Mouse (Mus musculus) cortical plate, adult 2 months (tissue): ENCODE data around the gene Mbnl1. TPM values are rescaled to one million over a fixed set of nuclear protein-coding genes. Genes with fewer than 3 reads are reported as not detected.

Experiments
- H3K27ac ChIP-seq: fragments of 200-500 bp; 2 replicates; pipeline ENCODE4 v1.5.1; 2012; ENCODE audit warnings: low read length, control low read depth, inconsistent platforms; ENCODE audit not compliant: insufficient read depth
- H3K4me1 ChIP-seq: fragments of 200-500 bp; 2 replicates; pipeline ENCODE4 v1.6.1; 2011; ENCODE audit warnings: low read length; ENCODE audit not compliant: control insufficient read depth, insufficient read depth
- H3K4me3 ChIP-seq: fragments of 200-500 bp; 2 replicates; pipeline ENCODE4 v1.5.1; 2011; ENCODE audit warnings: mild to moderate bottlenecking, low read length, control low read depth; ENCODE audit not compliant: insufficient read depth
- CTCF ChIP-seq: fragments of 200-500 bp; IDR thresholded peaks from 2 replicates; pipeline ENCODE4 v1.5.1; 2011; ENCODE audit warnings: mild to moderate bottlenecking, control low read depth, low read length; ENCODE audit not compliant: insufficient read depth; ENCODE audit errors: extremely low read depth
- POLR2A ChIP-seq: fragments of 200-500 bp; IDR thresholded peaks from 2 replicates; pipeline ENCODE4 v1.6.1; 2011; ENCODE audit warnings: mild to moderate bottlenecking, low read length, control low read depth; ENCODE audit not compliant: insufficient read depth; ENCODE audit errors: extremely low read depth
- polyA plus RNA-seq: library from polyadenylated mRNA; depleted of rRNA; stranded (reverse); fragments of >200 nt; gene quantifications from 2 replicates; pipeline ENCODE4 v1.2.3, GENCODE M21; 2012

Gene Mbnl1
- polyA plus RNA-seq, 1 experiment: 49.0 TPM

DNA sequence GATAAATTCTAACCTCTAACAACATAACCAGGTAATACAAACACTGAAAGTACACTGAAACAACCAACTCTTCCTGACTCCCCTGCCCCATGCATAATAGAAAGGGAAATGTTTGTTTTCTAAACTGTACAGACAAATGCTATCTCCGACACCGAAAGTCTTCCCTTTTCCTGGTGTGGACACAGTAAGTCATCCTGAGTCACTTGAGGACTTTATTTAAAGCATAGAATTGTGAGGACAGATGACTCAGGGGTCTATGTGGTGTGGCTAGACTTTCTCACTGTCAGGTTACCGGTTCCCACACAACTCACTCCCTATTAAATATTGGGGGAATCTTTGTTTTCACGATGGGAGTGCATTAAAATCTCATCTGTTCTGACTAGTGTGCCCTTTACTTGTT is 68.5 kb downstream of the Mbnl1 start:
- Histone ChIP-seq H3K27ac (no peak overlapping the region), H3K4me3 (no peak overlapping the region), H3K4me1 (no peaks in the 10 kb centered on the region)
- no peak for TF ChIP-seq POLR2A
- TF ChIP-seq CTCF: no peak

DNA sequence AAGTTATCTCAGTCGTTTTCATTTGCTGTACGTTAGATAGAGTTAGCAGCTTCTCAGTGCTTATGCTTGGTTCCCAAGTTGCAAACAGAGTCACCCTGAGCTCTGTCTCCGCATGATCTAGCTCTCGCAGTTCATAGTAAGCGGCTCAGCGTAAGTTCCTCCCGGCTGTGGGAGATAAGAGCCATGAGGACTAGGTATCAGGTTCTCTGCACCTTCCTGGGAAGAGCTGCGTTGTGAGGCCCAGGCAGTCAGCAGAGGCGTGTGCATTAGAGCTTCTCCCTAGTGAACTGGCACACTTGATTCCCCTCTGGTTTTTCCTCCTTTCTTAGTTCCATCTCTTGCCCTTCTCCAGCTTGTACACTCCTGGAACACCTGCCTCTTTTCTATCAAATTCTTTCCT is 73.6 kb downstream of the Mbnl1 start:
- no peak for TF ChIP-seq POLR2A
- TF ChIP-seq CTCF: no peak
- no peaks in the 10 kb centered on the region; the same call in 1 of the 2 replicates for H3K4me1 ChIP-seq
- no peak overlapping the region for H3K27ac ChIP-seq
- no peak overlapping the region for H3K4me3 ChIP-seq

GRCm38 (mm10) chr3:60546904-60547303 is 74.3 kb downstream of the Mbnl1 start:
- H3K4me1 ChIP-seq: peaks cover 3% of the 10 kb centered on the region; the same call in 1 of the 2 replicates
- H3K27ac ChIP-seq: no peak overlapping the region
- TF ChIP-seq POLR2A (no peak), CTCF (no peak)
- H3K4me3 ChIP-seq: no peak overlapping the region

DNA sequence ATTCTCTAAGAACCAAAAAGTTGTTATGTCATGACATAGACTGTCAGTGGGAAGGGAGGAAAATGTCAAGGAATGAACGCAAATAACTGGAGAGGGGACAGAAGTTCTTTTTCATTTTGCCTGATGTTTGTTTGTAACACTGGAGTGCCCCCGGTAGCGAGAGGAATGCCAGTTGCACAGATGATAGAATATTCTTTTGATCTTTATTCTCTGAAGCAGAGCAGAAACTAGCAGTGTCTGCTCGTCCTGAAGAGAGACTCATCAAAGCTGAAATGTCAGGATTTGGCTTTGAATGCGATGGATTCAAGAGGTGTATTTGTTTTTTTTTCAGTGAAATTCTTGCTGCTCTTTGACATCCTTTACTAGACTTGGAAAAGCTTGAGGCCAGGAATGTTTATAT is 77.9 kb downstream of the Mbnl1 start:
- no peak overlapping the region for H3K27ac ChIP-seq
- TF ChIP-seq CTCF: no peak
- no peak for TF ChIP-seq POLR2A
- peaks cover 3% of the 10 kb centered on the region; the same call in 1 of the 2 replicates for H3K4me1 ChIP-seq
- no peak overlapping the region for H3K4me3 ChIP-seq

DNA sequence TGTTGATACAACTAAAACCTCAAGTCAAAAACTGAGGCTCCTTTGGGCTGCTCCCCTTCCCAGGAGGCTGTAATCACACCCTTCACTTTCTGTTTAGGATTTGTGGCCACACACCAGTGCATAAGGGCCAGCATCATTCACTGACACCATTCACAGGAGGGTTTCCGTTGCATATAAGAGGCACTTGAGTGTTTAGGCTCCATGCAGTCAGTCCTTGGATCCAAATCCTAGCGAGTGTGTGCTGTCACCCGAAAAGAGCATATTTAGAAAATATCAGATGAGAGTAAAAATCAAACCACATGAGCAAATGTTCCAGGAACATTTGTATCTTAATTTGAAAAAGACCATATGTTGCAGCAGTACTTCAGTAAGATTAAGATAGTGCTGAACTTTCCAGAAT is 79.0 kb downstream of the Mbnl1 start:
- H3K4me3 ChIP-seq: no peak overlapping the region
- TF ChIP-seq POLR2A (no peak), CTCF (no peak)
- H3K27ac ChIP-seq: no peak overlapping the region
- H3K4me1 ChIP-seq: peaks cover 3% of the 10 kb centered on the region; the same call in 1 of the 2 replicates

- Histone ChIP-seq H3K4me3 (no peak overlapping the region), H3K4me1 (peaks cover 3% of the 10 kb centered on the region; the same call in 1 of the 2 replicates), H3K27ac (no peak overlapping the region)
- TF ChIP-seq POLR2A: no peak
- TF ChIP-seq CTCF: no peak
Observed at GRCm38 (mm10) chr3:60553011-60553410, 80.4 kb downstream of the Mbnl1 start.

DNA sequence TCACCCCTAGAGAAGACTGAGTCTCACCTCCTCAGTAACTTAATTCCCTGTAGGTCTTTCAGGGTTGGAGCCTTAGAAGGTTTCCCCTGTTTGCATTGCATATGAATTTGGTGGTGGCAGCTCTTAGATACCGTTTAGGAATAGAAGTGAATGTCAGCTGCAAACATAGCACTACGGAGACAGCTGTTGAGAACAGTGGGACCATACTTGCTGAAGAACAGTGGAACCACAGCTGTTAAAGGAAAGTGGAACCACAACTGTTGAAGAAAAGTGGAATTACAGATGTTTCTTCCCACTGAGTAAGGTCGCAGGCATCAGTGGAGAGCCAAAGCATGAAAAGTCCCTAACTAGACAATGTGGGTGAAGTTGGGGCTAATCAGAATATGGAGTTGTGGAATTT is 84.0 kb downstream of the Mbnl1 start:
- peaks cover 2% of the 10 kb centered on the region; the same call in 1 of the 2 replicates for H3K4me1 ChIP-seq
- no peak overlapping the region for H3K4me3 ChIP-seq
- H3K27ac ChIP-seq: no peak overlapping the region
- TF ChIP-seq POLR2A (no peak), CTCF (no peak)

- H3K4me1 ChIP-seq: peaks cover 1% of the 10 kb centered on the region
- H3K4me3 ChIP-seq: no peak overlapping the region
- no peak for TF ChIP-seq POLR2A
- no peak overlapping the region for H3K27ac ChIP-seq
Observed at GRCm38 (mm10) chr3:60558252-60558862, 85.7 kb downstream of the Mbnl1 start.

- Histone ChIP-seq H3K27ac (no peak overlapping the region), H3K4me1 (peaks cover 8% of the 10 kb centered on the region), H3K4me3 (no peak overlapping the region)
- TF ChIP-seq POLR2A (no peak), CTCF (no peak)
Observed at GRCm38 (mm10) chr3:60559762-60560161, 87.1 kb downstream of the Mbnl1 start.

- no peak for TF ChIP-seq CTCF
- TF ChIP-seq POLR2A: no peak
- no peak overlapping the region for H3K4me3 ChIP-seq
- H3K27ac ChIP-seq: no peak overlapping the region
- peaks cover 13% of the 10 kb centered on the region for H3K4me1 ChIP-seq
Observed at GRCm38 (mm10) chr3:60563529-60564243, 91.1 kb downstream of the Mbnl1 start.
